Mouse (Mus musculus): ENCODE results near the gene Thsd7b. TPM values are rescaled to one million over a fixed set of nuclear protein-coding genes. Genes with fewer than 3 reads are reported as not detected.

The Thsd7b gene
- polyA plus RNA-seq, 1 experiment = not detected

- TF ChIP-seq POLR2A (IDR thresholded peaks at IDR 0.05; ENCODE audit: borderline replicate concordance, low read depth, low read length) (no peak), CTCF (IDR thresholded peaks at IDR 0.05; ENCODE audit: low read depth, low read length) (no peak)
- no peak overlapping the region for H3K27ac ChIP-seq (ENCODE audit: insufficient read depth, low read depth, low read length)
- H3K4me3 ChIP-seq (ENCODE audit: insufficient read depth, low read length) = no peak overlapping the region
- H3K4me1 ChIP-seq (ENCODE audit: control insufficient read depth, insufficient read depth, low read length) = no peaks in the 10 kb centered on the region
Observed at GRCm38 (mm10) chr1:129364828-129365227, 91.7 kb downstream of the Thsd7b start.

GRCm38 (mm10) chr1:129365590-129365989, 92.5 kb downstream of the Thsd7b start:
- no peak for TF ChIP-seq POLR2A (IDR thresholded peaks at IDR 0.05; ENCODE audit: borderline replicate concordance, low read depth, low read length)
- no peak for TF ChIP-seq CTCF (IDR thresholded peaks at IDR 0.05; ENCODE audit: low read depth, low read length)
- no peaks in the 10 kb centered on the region for H3K4me1 ChIP-seq (ENCODE audit: control insufficient read depth, insufficient read depth, low read length)
- H3K27ac ChIP-seq (ENCODE audit: insufficient read depth, low read depth, low read length) = no peak overlapping the region
- no peak overlapping the region for H3K4me3 ChIP-seq (ENCODE audit: insufficient read depth, low read length)

- TF ChIP-seq CTCF (IDR thresholded peaks at IDR 0.05; ENCODE audit: low read depth, low read length) (no peak), POLR2A (IDR thresholded peaks at IDR 0.05; ENCODE audit: borderline replicate concordance, low read depth, low read length) (no peak)
- Histone ChIP-seq H3K4me3 (ENCODE audit: insufficient read depth, low read length) (no peak overlapping the region), H3K4me1 (ENCODE audit: control insufficient read depth, insufficient read depth, low read length) (no peaks in the 10 kb centered on the region), H3K27ac (ENCODE audit: insufficient read depth, low read depth, low read length) (no peak overlapping the region)
Observed at GRCm38 (mm10) chr1:129386479-129386878, 113.4 kb downstream of the Thsd7b start.

- Histone ChIP-seq H3K27ac (ENCODE audit: insufficient read depth, low read depth, low read length) (no peak overlapping the region), H3K4me3 (ENCODE audit: insufficient read depth, low read length) (no peak overlapping the region), H3K4me1 (ENCODE audit: control insufficient read depth, insufficient read depth, low read length) (no peaks in the 10 kb centered on the region)
- TF ChIP-seq POLR2A (IDR thresholded peaks at IDR 0.05; ENCODE audit: borderline replicate concordance, low read depth, low read length) (no peak), CTCF (IDR thresholded peaks at IDR 0.05; ENCODE audit: low read depth, low read length) (no peak)
Observed at GRCm38 (mm10) chr1:129411584-129411983, 138.5 kb downstream of the Thsd7b start.

DNA sequence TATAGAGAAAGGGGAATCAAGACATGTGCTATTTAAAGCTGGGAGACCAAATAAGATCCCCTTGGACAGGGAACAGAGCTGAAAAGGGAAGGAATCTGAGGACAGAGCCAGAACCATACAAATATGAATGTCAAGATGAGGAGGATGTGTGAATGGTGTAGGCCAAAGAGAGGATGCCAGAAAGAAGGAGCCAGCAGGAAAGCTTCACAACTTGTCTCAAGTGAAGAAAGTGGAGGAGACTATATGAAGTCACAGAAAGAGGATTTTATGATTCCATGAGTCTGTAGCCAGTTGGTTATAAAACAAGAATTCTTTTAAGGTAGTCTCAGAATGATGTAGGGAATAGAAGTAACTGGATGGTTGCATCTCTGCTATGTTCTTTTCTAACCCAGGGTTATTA, 148.5 kb downstream of the Thsd7b start:
- Histone ChIP-seq H3K4me3 (ENCODE audit: insufficient read depth, low read length) (no peak overlapping the region), H3K4me1 (ENCODE audit: control insufficient read depth, insufficient read depth, low read length) (no peaks in the 10 kb centered on the region), H3K27ac (ENCODE audit: insufficient read depth, low read depth, low read length) (no peak overlapping the region)
- TF ChIP-seq CTCF (IDR thresholded peaks at IDR 0.05; ENCODE audit: low read depth, low read length) = no peak

- Histone ChIP-seq H3K27ac (ENCODE audit: insufficient read depth, low read depth, low read length) (no peak overlapping the region), H3K4me1 (ENCODE audit: control insufficient read depth, insufficient read depth, low read length) (no peaks in the 10 kb centered on the region), H3K4me3 (ENCODE audit: insufficient read depth, low read length) (no peak overlapping the region)
- TF ChIP-seq CTCF (IDR thresholded peaks at IDR 0.05; ENCODE audit: low read depth, low read length) = no peak
- no peak for TF ChIP-seq POLR2A (IDR thresholded peaks at IDR 0.05; ENCODE audit: borderline replicate concordance, low read depth, low read length)
Observed at GRCm38 (mm10) chr1:129464414-129464813, 191.3 kb downstream of the Thsd7b start.

- no peak for TF ChIP-seq POLR2A (IDR thresholded peaks at IDR 0.05; ENCODE audit: borderline replicate concordance, low read depth, low read length)
- no peak for TF ChIP-seq CTCF (IDR thresholded peaks at IDR 0.05; ENCODE audit: low read depth, low read length)
- Histone ChIP-seq H3K27ac (ENCODE audit: insufficient read depth, low read depth, low read length) (no peak overlapping the region), H3K4me3 (ENCODE audit: insufficient read depth, low read length) (no peak overlapping the region), H3K4me1 (ENCODE audit: control insufficient read depth, insufficient read depth, low read length) (no peaks in the 10 kb centered on the region)
Observed at GRCm38 (mm10) chr1:129473504-129473903, 200.4 kb downstream of the Thsd7b start.

GRCm38 (mm10) chr1:129484266-129485031, 211.3 kb downstream of the Thsd7b start:
- TF ChIP-seq POLR2A (IDR thresholded peaks at IDR 0.05; ENCODE audit: borderline replicate concordance, low read depth, low read length) (no peak), CTCF (IDR thresholded peaks at IDR 0.05; ENCODE audit: low read depth, low read length) (no peak)
- no peaks in the 10 kb centered on the region for H3K4me1 ChIP-seq (ENCODE audit: control insufficient read depth, insufficient read depth, low read length)
- no peak overlapping the region for H3K27ac ChIP-seq (ENCODE audit: insufficient read depth, low read depth, low read length)
- H3K4me3 ChIP-seq (ENCODE audit: insufficient read depth, low read length) = no peak overlapping the region

DNA sequence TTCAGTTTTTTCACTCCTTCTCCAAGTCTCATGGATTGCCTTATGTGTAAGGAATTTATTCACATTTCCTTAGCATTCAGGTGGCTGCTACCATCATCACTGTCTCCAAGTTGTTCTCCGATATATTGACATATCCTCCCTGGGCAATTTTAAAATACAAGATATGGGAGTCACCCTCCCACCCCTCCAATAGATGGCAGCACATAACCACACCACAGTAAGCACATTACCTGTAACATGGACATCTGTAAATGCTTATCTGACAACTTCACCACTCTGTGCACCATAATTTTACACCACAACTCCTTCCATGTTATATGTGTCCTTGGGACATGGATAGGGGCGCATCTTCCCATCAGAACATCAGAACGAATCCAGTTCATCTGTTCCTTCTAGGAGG, 218.0 kb downstream of the Thsd7b start:
- Histone ChIP-seq H3K27ac (ENCODE audit: insufficient read depth, low read depth, low read length) (no peak overlapping the region), H3K4me3 (ENCODE audit: insufficient read depth, low read length) (no peak overlapping the region), H3K4me1 (ENCODE audit: control insufficient read depth, insufficient read depth, low read length) (no peaks in the 10 kb centered on the region)
- TF ChIP-seq CTCF (IDR thresholded peaks at IDR 0.05; ENCODE audit: low read depth, low read length) = no peak
- TF ChIP-seq POLR2A (IDR thresholded peaks at IDR 0.05; ENCODE audit: borderline replicate concordance, low read depth, low read length) = no peak

DNA sequence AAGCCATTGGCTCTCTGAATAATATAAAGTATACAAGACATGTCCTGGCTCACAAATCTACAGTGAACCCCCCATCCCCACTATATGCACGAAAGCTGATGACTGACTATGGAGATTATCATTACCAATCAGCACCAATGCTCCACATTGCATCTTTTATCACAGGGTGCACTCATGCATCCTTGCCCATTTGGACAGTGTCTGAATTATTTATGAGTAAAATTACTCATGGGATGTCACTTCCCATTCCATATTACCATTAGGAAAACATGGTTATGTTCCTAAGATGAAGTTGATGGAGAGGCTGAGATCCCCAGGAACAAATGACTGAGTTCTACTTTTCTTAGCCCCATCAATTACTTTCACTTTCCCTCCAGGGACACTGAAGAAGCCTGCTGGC, 220.8 kb downstream of the Thsd7b start:
- Histone ChIP-seq H3K4me3 (ENCODE audit: insufficient read depth, low read length) (no peak overlapping the region), H3K4me1 (ENCODE audit: control insufficient read depth, insufficient read depth, low read length) (no peaks in the 10 kb centered on the region), H3K27ac (ENCODE audit: insufficient read depth, low read depth, low read length) (no peak overlapping the region)
- TF ChIP-seq CTCF (IDR thresholded peaks at IDR 0.05; ENCODE audit: low read depth, low read length) (no peak), POLR2A (IDR thresholded peaks at IDR 0.05; ENCODE audit: borderline replicate concordance, low read depth, low read length) (no peak)
